Mouse (Mus musculus) central nervous system, embryonic 11.5 days (tissue): Measurements from ENCODE around the gene Rexo1. TPM values are rescaled to one million over a fixed set of nuclear protein-coding genes. Genes with fewer than 3 reads are reported as not detected.

Source experiments
- polyA plus RNA-seq: library from polyadenylated mRNA; depleted of rRNA; stranded (reverse); fragments of >200 nt; gene quantifications from 2 replicates; pipeline ENCODE4 v1.2.3, GENCODE M21; 2012; rRNA removed

Rexo1 gene
- 43.3 and 54.8 TPM in 2 replicates for polyA plus RNA-seq

GRCm38 (mm10) chr10:80561116-80561944 is at the start of gene Rexo1:
Gene Rexo1, minus strand, starts transcription at chr10:80561560.

DNA sequence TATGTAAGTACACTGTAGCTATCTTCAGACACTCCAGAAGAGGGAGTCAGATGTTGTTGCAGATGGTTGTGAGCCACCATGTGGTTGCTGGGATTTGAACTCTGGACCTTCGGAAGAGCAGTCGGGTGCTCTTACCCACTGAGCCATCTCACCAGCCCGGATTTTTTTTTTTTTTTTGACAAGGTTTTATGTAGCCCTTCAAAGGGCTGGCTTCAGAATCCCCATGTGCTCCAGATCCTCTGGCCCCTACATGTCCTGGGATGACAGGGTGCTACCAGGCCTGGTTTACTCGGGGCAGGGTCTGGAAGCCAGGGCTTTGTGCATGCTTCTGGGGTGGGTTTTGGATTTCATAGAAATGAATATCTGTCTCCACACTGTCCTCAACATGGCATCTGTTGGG is 44.4 kb upstream of the Rexo1 start, which contains the start of gene Gm49322:
Gene Gm49322 (plus strand): TSS at position 301 of the 400 bp plus-strand sequence.

GRCm38 (mm10) chr10:80602698-80603325 is 41.5 kb upstream of the Rexo1 start, which contains the start of the genes Scamp4 and Adat3:
Gene Scamp4, plus strand, starts transcription at chr10:80602872.
Gene Adat3, plus strand, starts transcription at chr10:80602880.

GRCm38 (mm10) chr10:80589879-80590854 is 28.8 kb upstream of the Rexo1 start, which contains the start of gene Abhd17a:
Gene Abhd17a, minus strand, starts transcription at chr10:80590341.

GRCm38 (mm10) chr10:80577195-80578130 is 16.1 kb upstream of the Rexo1 start, which contains the start of gene Klf16:
Gene Klf16, minus strand, starts transcription at chr10:80577321.

GRCm38 (mm10) chr10:80538710-80539394 is 22.5 kb downstream of the Rexo1 start, which contains the start of gene Atp8b3:
Gene Atp8b3, minus strand, starts transcription at chr10:80539124.

GRCm38 (mm10) chr10:80494732-80495131 is 66.6 kb downstream of the Rexo1 start, which contains the start of gene Onecut3:
Gene Onecut3, plus strand, starts transcription at chr10:80494835.

Other genes starting within 250 kb of the Rexo1 start
- 30.4 and 34.3 TPM in 2 replicates for gene 2310011J03Rik, start 241.0 kb downstream of the Rexo1 start, polyA plus RNA-seq
- gene Pcsk4, start 232.1 kb downstream of the Rexo1 start, polyA plus RNA-seq = 3.1 and 4.9 TPM in 2 replicates
- gene Reep6, start 231.6 kb downstream of the Rexo1 start, polyA plus RNA-seq = 2.0 and 3.5 TPM in 2 replicates
- gene Adamtsl5, start 213.1 kb downstream of the Rexo1 start, polyA plus RNA-seq = 0.52 and 0.75 TPM in 2 replicates
- gene Plk5, start 205.1 kb downstream of the Rexo1 start, polyA plus RNA-seq = 0.26 and 0.29 TPM in 2 replicates
- 57.7 and 74.4 TPM in 2 replicates for gene Mex3d, start 173.9 kb downstream of the Rexo1 start, polyA plus RNA-seq
- 289 and 353 TPM in 2 replicates for gene Mbd3, start 162.0 kb downstream of the Rexo1 start, polyA plus RNA-seq
- gene Uqcr11, start 154.7 kb downstream of the Rexo1 start, polyA plus RNA-seq = 428 and 554 TPM in 2 replicates
- gene Tcf3, start 127.9 kb downstream of the Rexo1 start, polyA plus RNA-seq = 222 and 230 TPM in 2 replicates
- gene Onecut3, start 66.7 kb downstream of the Rexo1 start, polyA plus RNA-seq = 5.6 and 6.1 TPM in 2 replicates
- 0.43 and 0.58 TPM in 2 replicates for gene Atp8b3, start 22.4 kb downstream of the Rexo1 start, polyA plus RNA-seq
- gene Klf16, start 15.8 kb upstream of the Rexo1 start, polyA plus RNA-seq = 10.5 and 12.0 TPM in 2 replicates
- gene Abhd17a, start 28.8 kb upstream of the Rexo1 start, polyA plus RNA-seq = 97.0 and 107 TPM in 2 replicates
- gene Scamp4, start 41.3 kb upstream of the Rexo1 start, polyA plus RNA-seq = 48.7 and 54.0 TPM in 2 replicates
- 9.7 and 11.8 TPM in 2 replicates for gene Adat3, start 41.3 kb upstream of the Rexo1 start, polyA plus RNA-seq
- gene Gm49322, start 44.5 kb upstream of the Rexo1 start, polyA plus RNA-seq = 5.1 and 5.9 TPM in 2 replicates
- gene Csnk1g2, start 61.3 kb upstream of the Rexo1 start, polyA plus RNA-seq = 169 and 230 TPM in 2 replicates
- gene Btbd2, start 95.5 kb upstream of the Rexo1 start, polyA plus RNA-seq = 65.9 and 84.8 TPM in 2 replicates
- 86.7 and 103 TPM in 2 replicates for gene Mknk2, start 116.6 kb upstream of the Rexo1 start, polyA plus RNA-seq
- 21.9 and 34.8 TPM in 2 replicates for gene Mob3a, start 140.4 kb upstream of the Rexo1 start, polyA plus RNA-seq
- 24.8 and 32.5 TPM in 2 replicates for gene Izumo4, start 140.6 kb upstream of the Rexo1 start, polyA plus RNA-seq
- gene Ap3d1, start 180.7 kb upstream of the Rexo1 start, polyA plus RNA-seq = 112 and 113 TPM in 2 replicates
- 55.5 and 55.9 TPM in 2 replicates for gene Dot1l, start 193.6 kb upstream of the Rexo1 start, polyA plus RNA-seq
- 101 and 144 TPM in 2 replicates for gene Sf3a2, start 236.6 kb upstream of the Rexo1 start, polyA plus RNA-seq
- gene Plekhj1, start 237.1 kb upstream of the Rexo1 start, polyA plus RNA-seq = 107 and 143 TPM in 2 replicates
- gene Amh, start 243.7 kb upstream of the Rexo1 start, polyA plus RNA-seq = 1.3 and 1.4 TPM in 2 replicates